Mouse (Mus musculus) adipose tissue, adult 10 weeks (tissue): ENCODE data around the gene Tmem209. TPM values are rescaled to one million over a fixed set of nuclear protein-coding genes. Genes with fewer than 3 reads are reported as not detected.

Experiments
- polyA plus RNA-seq: library from polyadenylated mRNA; stranded (reverse); fragments of 350-450 nt; fragmentation: Illumina TruSeq; extraction: RNeasy Lipid Tissue Mini Kit (QIAGEN cat#74804); gene quantifications from one replicate; pipeline ENCODE4 v1.2.3, GENCODE M21; 2014; ENCODE audit warnings: low read depth, low replicate concordance

Tmem209 gene
- polyA plus RNA-seq, result 18.5 TPM

GRCm38 (mm10) chr6:30509265-30510239 is at the start of gene Tmem209, which contains the start of gene Ssmem1:
Tmem209 (minus strand) TSS chr6:30509783.
Ssmem1 (plus strand) TSS chr6:30509849.

GRCm38 (mm10) chr6:30541009-30541799 is 31.6 kb upstream of the Tmem209 start, which contains the start of gene Cpa2:
Cpa2 (plus strand) TSS chr6:30541582.

Other genes with a start within 250 kb of the Tmem209 start
- gene Ube2h, start 205.2 kb downstream of the Tmem209 start, polyA plus RNA-seq, result 62.5 TPM
- 14.9 TPM for gene Zc3hc1, start 118.8 kb downstream of the Tmem209 start, polyA plus RNA-seq
- 34.1 TPM for gene Klhdc10, start 107.9 kb downstream of the Tmem209 start, polyA plus RNA-seq
- 6.7 TPM for gene Ssmem1, start 66 bp upstream of the Tmem209 start, polyA plus RNA-seq
- gene Cpa2, start 31.8 kb upstream of the Tmem209 start, polyA plus RNA-seq, result 1.3 TPM
- not detected for gene Cpa4, start 58.6 kb upstream of the Tmem209 start, polyA plus RNA-seq
- gene Cpa5, start 101.2 kb upstream of the Tmem209 start, polyA plus RNA-seq, result 1.1 TPM
- gene Cpa1, start 129.4 kb upstream of the Tmem209 start, polyA plus RNA-seq, result 0.45 TPM
- 13.3 TPM for gene Cep41, start 184.0 kb upstream of the Tmem209 start, polyA plus RNA-seq
- 38.0 TPM for gene Mest, start 213.8 kb upstream of the Tmem209 start, polyA plus RNA-seq